Mouse (Mus musculus): ENCODE data around the gene Hmgcll1. TPM values are rescaled to one million over a fixed set of nuclear protein-coding genes. Genes with fewer than 3 reads are reported as not detected.
A peak's percentile ranks its signal among the peaks of the same experiment; 100 is the strongest.

The Hmgcll1 gene
- polyA plus RNA-seq (2016; fragmentation: Nextera tagmentation; extraction: Ambion mirVana): 4.8 and 6.5 TPM in 2 replicates

GRCm38 (mm10) chr9:76014631-76015531 lies at the start of gene Hmgcll1:
TSS of gene Hmgcll1 (plus strand) at chr9:76014855.
- H3K4me2 ChIP-seq (replicated peaks): peak within 1 kb of the TSS; percentile 91
- H3K36me3 ChIP-seq: no peaks in the 10 kb centered on the region
- WGBS: 3% methylated on average over 40 of the region's 40 CpGs
- no peaks in the 10 kb centered on the region for H3K27me3 ChIP-seq
- no peaks in the 10 kb centered on the region for H3K4me1 ChIP-seq
- ATAC-seq (ENCODE audit: insufficient number of reproducible peaks, insufficient read depth, low FRiP score, low TSS enrichment): peak; percentile 89
- no peaks in the 10 kb centered on the region for H3K9me3 ChIP-seq
- H3K27ac ChIP-seq: peak within 1 kb of the TSS; percentile 69
- H3K4me3 ChIP-seq: peak within 1 kb of the TSS; percentile 59
- peak within 1 kb of the TSS; percentile 64 for H3K9ac ChIP-seq

- Histone ChIP-seq H3K9ac (no peak overlapping the region), H3K4me2 (replicated peaks) (no peak overlapping the region), H3K27me3 (no peaks in the 10 kb centered on the region), H3K27ac (no peak overlapping the region), H3K4me3 (no peak overlapping the region), H3K36me3 (no peaks in the 10 kb centered on the region), H3K9me3 (no peaks in the 10 kb centered on the region), H3K4me1 (no peaks in the 10 kb centered on the region)
- no peak for ATAC-seq (ENCODE audit: insufficient number of reproducible peaks, insufficient read depth, low FRiP score, low TSS enrichment)
- WGBS: 66% methylated on average over 1 of the region's 1 CpGs
Measured at GRCm38 (mm10) chr9:75980097-75980496, 34.6 kb upstream of the Hmgcll1 start.

GRCm38 (mm10) chr9:75981139-75981538 lies 33.5 kb upstream of the Hmgcll1 start:
- no peak overlapping the region for H3K9ac ChIP-seq
- H3K4me1 ChIP-seq: no peaks in the 10 kb centered on the region
- H3K4me3 ChIP-seq: no peak overlapping the region
- ATAC-seq (ENCODE audit: insufficient number of reproducible peaks, insufficient read depth, low FRiP score, low TSS enrichment): no peak
- H3K4me2 ChIP-seq (replicated peaks): no peak overlapping the region
- H3K9me3 ChIP-seq: no peaks in the 10 kb centered on the region
- H3K27me3 ChIP-seq: no peaks in the 10 kb centered on the region
- no peaks in the 10 kb centered on the region for H3K36me3 ChIP-seq
- 73% methylated on average over 1 of the region's 1 CpGs for WGBS
- no peak overlapping the region for H3K27ac ChIP-seq

- H3K4me2 ChIP-seq (replicated peaks): no peak overlapping the region
Measured at GRCm38 (mm10) chr9:75989491-75989890, 25.2 kb upstream of the Hmgcll1 start.

GRCm38 (mm10) chr9:75998791-75999350 lies 15.8 kb upstream of the Hmgcll1 start:
- Histone ChIP-seq H3K27me3 (no peaks in the 10 kb centered on the region), H3K9ac (no peak overlapping the region), H3K4me3 (no peak overlapping the region), H3K9me3 (no peaks in the 10 kb centered on the region), H3K36me3 (no peaks in the 10 kb centered on the region), H3K27ac (no peak overlapping the region), H3K4me1 (no peaks in the 10 kb centered on the region), H3K4me2 (replicated peaks) (no peak overlapping the region)
- no peak for ATAC-seq (ENCODE audit: insufficient number of reproducible peaks, insufficient read depth, low FRiP score, low TSS enrichment)
- 52% methylated on average over 2 of the region's 2 CpGs for WGBS

More at GRCm38 (mm10) chr9:75989491-75989890, 25.2 kb upstream of the Hmgcll1 start:
- Histone ChIP-seq H3K4me3 (no peak overlapping the region), H3K27me3 (no peaks in the 10 kb centered on the region), H3K9ac (no peak overlapping the region), H3K27ac (no peak overlapping the region), H3K9me3 (no peaks in the 10 kb centered on the region), H3K36me3 (no peaks in the 10 kb centered on the region), H3K4me1 (no peaks in the 10 kb centered on the region)
- 79% methylated on average over 4 of the region's 4 CpGs for WGBS
- ATAC-seq (ENCODE audit: insufficient number of reproducible peaks, insufficient read depth, low FRiP score, low TSS enrichment): no peak

GRCm38 (mm10) chr9:76000876-76001858 lies 13.5 kb upstream of the Hmgcll1 start:
- Histone ChIP-seq H3K4me1 (no peaks in the 10 kb centered on the region), H3K27me3 (no peaks in the 10 kb centered on the region), H3K36me3 (no peaks in the 10 kb centered on the region), H3K9me3 (no peaks in the 10 kb centered on the region), H3K4me3 (no peak overlapping the region), H3K4me2 (replicated peaks) (no peak overlapping the region), H3K9ac (no peak overlapping the region), H3K27ac (no peak overlapping the region; the same call in 1 of the 2 replicates)
- no peak for ATAC-seq (ENCODE audit: insufficient number of reproducible peaks, insufficient read depth, low FRiP score, low TSS enrichment)
- 51% methylated on average over 10 of the region's 10 CpGs for WGBS

GRCm38 (mm10) chr9:76003066-76003465 lies 11.6 kb upstream of the Hmgcll1 start:
- H3K9ac ChIP-seq: no peak overlapping the region
- H3K27me3 ChIP-seq: no peaks in the 10 kb centered on the region
- H3K4me1 ChIP-seq: no peaks in the 10 kb centered on the region
- H3K27ac ChIP-seq: no peak overlapping the region
- no peak overlapping the region for H3K4me2 ChIP-seq (replicated peaks)
- no peak for ATAC-seq (ENCODE audit: insufficient number of reproducible peaks, insufficient read depth, low FRiP score, low TSS enrichment)
- WGBS: 65% methylated on average over 3 of the region's 3 CpGs
- H3K4me3 ChIP-seq: no peak overlapping the region
- no peaks in the 10 kb centered on the region for H3K36me3 ChIP-seq
- H3K9me3 ChIP-seq: no peaks in the 10 kb centered on the region

GRCm38 (mm10) chr9:76003637-76004036 lies 11.0 kb upstream of the Hmgcll1 start:
- Histone ChIP-seq H3K27ac (no peak overlapping the region), H3K27me3 (no peaks in the 10 kb centered on the region), H3K4me2 (replicated peaks) (no peak overlapping the region), H3K9ac (no peak overlapping the region), H3K4me3 (no peak overlapping the region), H3K4me1 (no peaks in the 10 kb centered on the region), H3K9me3 (no peaks in the 10 kb centered on the region), H3K36me3 (no peaks in the 10 kb centered on the region)
- no peak for ATAC-seq (ENCODE audit: insufficient number of reproducible peaks, insufficient read depth, low FRiP score, low TSS enrichment)
- 59% methylated on average over 6 of the region's 6 CpGs for WGBS

GRCm38 (mm10) chr9:76007342-76007970 lies 7.2 kb upstream of the Hmgcll1 start:
- H3K36me3 ChIP-seq: no peaks in the 10 kb centered on the region
- no peak overlapping the region for H3K4me3 ChIP-seq
- H3K27me3 ChIP-seq: no peaks in the 10 kb centered on the region
- no peak overlapping the region for H3K9ac ChIP-seq
- no peak overlapping the region for H3K27ac ChIP-seq
- H3K4me1 ChIP-seq: no peaks in the 10 kb centered on the region
- 26% methylated on average over 6 of the region's 6 CpGs for WGBS
- H3K4me2 ChIP-seq (replicated peaks): no peak overlapping the region
- H3K9me3 ChIP-seq: no peaks in the 10 kb centered on the region
- ATAC-seq (ENCODE audit: insufficient number of reproducible peaks, insufficient read depth, low FRiP score, low TSS enrichment): no peak

- ATAC-seq (ENCODE audit: insufficient number of reproducible peaks, insufficient read depth, low FRiP score, low TSS enrichment): no peak
- H3K27ac ChIP-seq: no peak overlapping the region
- WGBS: 77% methylated on average over 6 of the region's 6 CpGs
Measured at GRCm38 (mm10) chr9:76013789-76014188, 866 bp upstream of the Hmgcll1 start.

GRCm38 (mm10) chr9:76015971-76016370 lies 1.3 kb downstream of the Hmgcll1 start:
- 93% methylated on average over 5 of the region's 5 CpGs for WGBS
- no peaks in the 10 kb centered on the region for H3K4me1 ChIP-seq
- ATAC-seq (ENCODE audit: insufficient number of reproducible peaks, insufficient read depth, low FRiP score, low TSS enrichment): no peak
- H3K27me3 ChIP-seq: no peaks in the 10 kb centered on the region
- no peak overlapping the region for H3K27ac ChIP-seq
- H3K9me3 ChIP-seq: no peaks in the 10 kb centered on the region
- H3K9ac ChIP-seq: no peak overlapping the region
- no peak overlapping the region for H3K4me3 ChIP-seq
- no peak overlapping the region for H3K4me2 ChIP-seq (replicated peaks)
- no peaks in the 10 kb centered on the region for H3K36me3 ChIP-seq

More at GRCm38 (mm10) chr9:76013789-76014188, 866 bp upstream of the Hmgcll1 start:
- no peaks in the 10 kb centered on the region for H3K9me3 ChIP-seq
- no peaks in the 10 kb centered on the region for H3K4me1 ChIP-seq
- H3K4me2 ChIP-seq (replicated peaks): no peak overlapping the region
- no peak overlapping the region for H3K9ac ChIP-seq
- no peaks in the 10 kb centered on the region for H3K36me3 ChIP-seq
- no peaks in the 10 kb centered on the region for H3K27me3 ChIP-seq
- H3K4me3 ChIP-seq: no peak overlapping the region

Data from embryonic facial prominence, embryonic 12.5 days (tissue).